Mouse (Mus musculus): ENCODE measurements around the gene Treml1. TPM values are rescaled to one million over a fixed set of nuclear protein-coding genes. Genes with fewer than 3 reads are reported as not detected.

Treml1 gene
- total and polyA plus RNA-seq, 2 experiments from 2014 or later, result 0.21 to 0.66 TPM

- TF ChIP-seq CTCF (IDR thresholded peaks at IDR 0.05), result peak; percentile 83
- ATAC-seq (ENCODE audit: low FRiP score), result no peak
These were observed 22.9 kb upstream of the Treml1 start for GRCm38 (mm10) chr17:48336857-48337256.

GRCm38 (mm10) chr17:48340267-48340666 lies 19.4 kb upstream of the Treml1 start:
- Histone ChIP-seq H3K27ac (ENCODE audit: low read depth, low read length) (no peak overlapping the region), H3K4me2 (ENCODE audit: low read depth, low read length, poor library complexity, severe bottlenecking) (no peak overlapping the region), H3K4me1 (ENCODE audit: insufficient read depth, low read length) (no peaks in the 10 kb centered on the region), H3K9me3 (ENCODE audit: low read length) (no peaks in the 10 kb centered on the region), H3K27me3 (ENCODE audit: insufficient read depth, low read length) (no peaks in the 10 kb centered on the region), H3K4me3 (ENCODE audit: low read depth, low read length) (no peak overlapping the region), H3K36me3 (ENCODE audit: insufficient read depth, low read length) (no peaks in the 10 kb centered on the region), H3K9ac (replicated peaks; ENCODE audit: low read length, poor library complexity, severe bottlenecking) (no peak overlapping the region)
- ATAC-seq (ENCODE audit: low FRiP score) (no peak), DNase-seq (ENCODE audit: low spot score) (no peak)
- no peak for TF ChIP-seq CTCF (IDR thresholded peaks at IDR 0.05)
- WGBS, result 89% methylated on average over 1 of the region's 1 CpGs

More at GRCm38 (mm10) chr17:48336857-48337256, 22.9 kb upstream of the Treml1 start:
- Histone ChIP-seq H3K4me2 (ENCODE audit: low read depth, low read length, poor library complexity, severe bottlenecking) (no peak overlapping the region), H3K9ac (replicated peaks; ENCODE audit: low read length, poor library complexity, severe bottlenecking) (no peak overlapping the region), H3K27me3 (ENCODE audit: insufficient read depth, low read length) (no peaks in the 10 kb centered on the region), H3K9me3 (ENCODE audit: low read length) (no peaks in the 10 kb centered on the region), H3K4me1 (ENCODE audit: insufficient read depth, low read length) (no peaks in the 10 kb centered on the region), H3K27ac (ENCODE audit: low read depth, low read length) (no peak overlapping the region), H3K36me3 (ENCODE audit: insufficient read depth, low read length) (no peaks in the 10 kb centered on the region), H3K4me3 (ENCODE audit: low read depth, low read length) (no peak overlapping the region)
- DNase-seq (ENCODE audit: low spot score), result peak; percentile 79
- WGBS, result 5% methylated on average over 6 of the region's 6 CpGs

GRCm38 (mm10) chr17:48341947-48342346 lies 17.8 kb upstream of the Treml1 start:
- H3K9me3 ChIP-seq (ENCODE audit: low read length), result no peaks in the 10 kb centered on the region
- no peak overlapping the region for H3K4me2 ChIP-seq (ENCODE audit: low read depth, low read length, poor library complexity, severe bottlenecking)
- ATAC-seq (ENCODE audit: low FRiP score) (no peak), DNase-seq (ENCODE audit: low spot score) (no peak)
- H3K4me3 ChIP-seq (ENCODE audit: low read depth, low read length), result no peak overlapping the region
- 70% methylated on average over 3 of the region's 3 CpGs for WGBS
- TF ChIP-seq CTCF (IDR thresholded peaks at IDR 0.05), result no peak
- no peak overlapping the region for H3K9ac ChIP-seq (replicated peaks; ENCODE audit: low read length, poor library complexity, severe bottlenecking)
- no peaks in the 10 kb centered on the region for H3K4me1 ChIP-seq (ENCODE audit: insufficient read depth, low read length)
- no peaks in the 10 kb centered on the region for H3K36me3 ChIP-seq (ENCODE audit: insufficient read depth, low read length)
- H3K27me3 ChIP-seq (ENCODE audit: insufficient read depth, low read length), result no peaks in the 10 kb centered on the region
- no peak overlapping the region for H3K27ac ChIP-seq (ENCODE audit: low read depth, low read length)

- Histone ChIP-seq H3K27me3 (ENCODE audit: insufficient read depth, low read length) (no peaks in the 10 kb centered on the region), H3K36me3 (ENCODE audit: insufficient read depth, low read length) (no peaks in the 10 kb centered on the region), H3K9me3 (ENCODE audit: low read length) (no peaks in the 10 kb centered on the region), H3K9ac (replicated peaks; ENCODE audit: low read length, poor library complexity, severe bottlenecking) (no peak overlapping the region), H3K4me3 (ENCODE audit: low read depth, low read length) (no peak overlapping the region), H3K4me1 (ENCODE audit: insufficient read depth, low read length) (no peaks in the 10 kb centered on the region), H3K4me2 (ENCODE audit: low read depth, low read length, poor library complexity, severe bottlenecking) (no peak overlapping the region), H3K27ac (ENCODE audit: low read depth, low read length) (no peak overlapping the region)
- no peak for TF ChIP-seq CTCF (IDR thresholded peaks at IDR 0.05)
- DNase-seq (ENCODE audit: low spot score), result no peak
- 96% methylated on average over 2 of the region's 2 CpGs for WGBS
- no peak for ATAC-seq (ENCODE audit: low FRiP score)
These were observed 16.7 kb upstream of the Treml1 start for GRCm38 (mm10) chr17:48343065-48343464.

- H3K27me3 ChIP-seq (ENCODE audit: insufficient read depth, low read length), result no peaks in the 10 kb centered on the region
- H3K4me2 ChIP-seq (ENCODE audit: low read depth, low read length, poor library complexity, severe bottlenecking), result no peak overlapping the region
- no peak overlapping the region for H3K9ac ChIP-seq (replicated peaks; ENCODE audit: low read length, poor library complexity, severe bottlenecking)
- no peak for TF ChIP-seq CTCF (IDR thresholded peaks at IDR 0.05)
- ATAC-seq (ENCODE audit: low FRiP score) (no peak), DNase-seq (ENCODE audit: low spot score) (no peak)
- no peaks in the 10 kb centered on the region for H3K9me3 ChIP-seq (ENCODE audit: low read length)
- no peak overlapping the region for H3K4me3 ChIP-seq (ENCODE audit: low read depth, low read length)
- H3K36me3 ChIP-seq (ENCODE audit: insufficient read depth, low read length), result no peaks in the 10 kb centered on the region
- WGBS, result 87% methylated on average over 4 of the region's 4 CpGs
- no peak overlapping the region for H3K27ac ChIP-seq (ENCODE audit: low read depth, low read length)
- no peaks in the 10 kb centered on the region for H3K4me1 ChIP-seq (ENCODE audit: insufficient read depth, low read length)
These were observed 13.9 kb upstream of the Treml1 start for GRCm38 (mm10) chr17:48345824-48346223.

GRCm38 (mm10) chr17:48346231-48346630 lies 13.5 kb upstream of the Treml1 start, which contains the start of gene Trem2:
Trem2 (plus strand) TSS chr17:48346401.
- WGBS, result 79% methylated on average over 5 of the region's 5 CpGs
- Histone ChIP-seq H3K36me3 (ENCODE audit: insufficient read depth, low read length) (no peaks in the 10 kb centered on the region), H3K27me3 (ENCODE audit: insufficient read depth, low read length) (no peaks in the 10 kb centered on the region), H3K4me3 (ENCODE audit: low read depth, low read length) (no peak within 1 kb of the TSS), H3K27ac (ENCODE audit: low read depth, low read length) (no peak within 1 kb of the TSS), H3K9me3 (ENCODE audit: low read length) (no peaks in the 10 kb centered on the region), H3K4me1 (ENCODE audit: insufficient read depth, low read length) (no peaks in the 10 kb centered on the region), H3K9ac (replicated peaks; ENCODE audit: low read length, poor library complexity, severe bottlenecking) (no peak within 1 kb of the TSS), H3K4me2 (ENCODE audit: low read depth, low read length, poor library complexity, severe bottlenecking) (no peak within 1 kb of the TSS)
- DNase-seq (ENCODE audit: low spot score) (no peak), ATAC-seq (ENCODE audit: low FRiP score) (no peak)
- TF ChIP-seq CTCF (IDR thresholded peaks at IDR 0.05), result no peak

All from midbrain, postnatal 0 days (tissue).